Mouse (Mus musculus) neural tube, embryonic 15.5 days (tissue): ENCODE results near the gene Slc39a3. TPM values are rescaled to one million over a fixed set of nuclear protein-coding genes. Genes with fewer than 3 reads are reported as not detected.

Experiments
- ATAC-seq: fragments of 200-750 bp; cut with Nextera tagmentation; 2 replicates; pipeline ENCODE4 v1.8.0; 2017; ENCODE audit warnings: mild to moderate bottlenecking, moderate TSS enrichment, moderate library complexity; ENCODE audit not compliant: low FRiP score
- H3K27ac ChIP-seq: fragments of 300-500 bp; sonication (generic); replicated peaks from 2 replicates; pipeline ENCODE4 v1.5.1; 2015; ENCODE audit warnings: mild to moderate bottlenecking, inconsistent platforms
- H3K27me3 ChIP-seq: fragments of 300-500 bp; sonication (generic); replicated peaks from 2 replicates; pipeline ENCODE4 v1.6.1; 2015; ENCODE audit warnings: inconsistent platforms
- H3K36me3 ChIP-seq: fragments of 300-500 bp; sonication (generic); 2 replicates; pipeline ENCODE4 v1.6.1; 2015; ENCODE audit warnings: inconsistent platforms
- H3K4me1 ChIP-seq: fragments of 300-500 bp; sonication (generic); 2 replicates; pipeline ENCODE4 v1.6.1; 2015; ENCODE audit warnings: inconsistent platforms
- H3K4me2 ChIP-seq: fragments of 300-500 bp; sonication (generic); 2 replicates; pipeline ENCODE4 v1.6.1; 2015; ENCODE audit warnings: inconsistent platforms, mild to moderate bottlenecking, moderate library complexity
- H3K4me3 ChIP-seq: fragments of 300-500 bp; sonication (generic); replicated peaks from 2 replicates; pipeline ENCODE4 v1.5.1; 2015; ENCODE audit warnings: mild to moderate bottlenecking, inconsistent platforms
- H3K9ac ChIP-seq: fragments of 300-500 bp; sonication (generic); replicated peaks from 2 replicates; pipeline ENCODE4 v1.6.1; 2015; ENCODE audit warnings: mild to moderate bottlenecking, inconsistent platforms
- H3K9me3 ChIP-seq: fragments of 300-500 bp; sonication (generic); replicated peaks from 2 replicates; pipeline ENCODE4 v1.6.1; 2016; ENCODE audit warnings: inconsistent platforms
- WGBS: fragments of 180-500 bp; shearing (Covaris S2); methylation state at CpG from one replicate; pipeline ENCODE4 v1.1.7; 2015; ENCODE audit warnings: mixed read lengths; 5-methylcytosine and 5-hydroxymethylcytosine counted together
- polyA plus RNA-seq: library from polyadenylated mRNA; unstranded; fragments of >200 nt; fragmentation: Nextera tagmentation; extraction: Ambion mirVana; gene quantifications from 2 replicates; pipeline ENCODE4 v1.2.1, GENCODE M21; 2015

The Slc39a3 gene
- polyA plus RNA-seq, 1 experiment from 2014 or later = 47.7 TPM

- Histone ChIP-seq H3K4me3 (no peak overlapping the region), H3K9ac (no peak overlapping the region), H3K36me3 (no peaks in the 10 kb centered on the region), H3K4me2 (no peak overlapping the region), H3K27me3 (peaks cover 42% of the 10 kb centered on the region), H3K9me3 (no peaks in the 10 kb centered on the region), H3K4me1 (peaks cover 21% of the 10 kb centered on the region), H3K27ac (no peak overlapping the region)
- 77% methylated on average over 5 of the region's 6 CpGs for WGBS
- ATAC-seq = no peak
Measured at GRCm38 (mm10) chr10:80989446-80989845, 47.8 kb downstream of the Slc39a3 start.

GRCm38 (mm10) chr10:80987709-80988441 is 49.4 kb downstream of the Slc39a3 start:
- Histone ChIP-seq H3K4me2 (no peak overlapping the region), H3K4me3 (no peak overlapping the region), H3K36me3 (no peaks in the 10 kb centered on the region), H3K9ac (no peak overlapping the region), H3K9me3 (no peaks in the 10 kb centered on the region), H3K4me1 (peaks cover 16% of the 10 kb centered on the region), H3K27me3 (peaks cover 46% of the 10 kb centered on the region), H3K27ac (no peak overlapping the region)
- ATAC-seq = peak; percentile 65; the same call in 1 of the 2 replicates
- WGBS = 12% methylated on average over 10 of the region's 10 CpGs

- H3K4me2 ChIP-seq = no peak overlapping the region
- peaks cover 46% of the 10 kb centered on the region for H3K27me3 ChIP-seq
- H3K4me1 ChIP-seq = peaks cover 16% of the 10 kb centered on the region
- 71% methylated on average over 6 of the region's 6 CpGs for WGBS
- no peak overlapping the region for H3K9ac ChIP-seq
- H3K27ac ChIP-seq = no peak overlapping the region
- H3K36me3 ChIP-seq = no peaks in the 10 kb centered on the region
- H3K9me3 ChIP-seq = no peaks in the 10 kb centered on the region
- no peak overlapping the region for H3K4me3 ChIP-seq
- no peak for ATAC-seq
Measured at GRCm38 (mm10) chr10:80986754-80987153, 50.5 kb downstream of the Slc39a3 start.

- H3K27me3 ChIP-seq = peaks cover 46% of the 10 kb centered on the region
- H3K4me3 ChIP-seq = peak overlapping the region; percentile 26
- H3K9ac ChIP-seq = peak overlapping the region; percentile 21; the same call in 1 of the 2 replicates
Measured at GRCm38 (mm10) chr10:80985970-80986701, 51.1 kb downstream of the Slc39a3 start.

GRCm38 (mm10) chr10:80985241-80985969 is 51.8 kb downstream of the Slc39a3 start:
- peak overlapping the region; percentile 21; the same call in 1 of the 2 replicates for H3K9ac ChIP-seq
- 9% methylated on average over 37 of the region's 37 CpGs for WGBS
- peak overlapping the region; percentile 51 for H3K4me2 ChIP-seq
- ATAC-seq = no peak
- H3K4me3 ChIP-seq = peak overlapping the region; percentile 26
- H3K27me3 ChIP-seq = peaks cover 46% of the 10 kb centered on the region
- no peaks in the 10 kb centered on the region for H3K36me3 ChIP-seq
- no peaks in the 10 kb centered on the region for H3K9me3 ChIP-seq
- H3K27ac ChIP-seq = no peak overlapping the region
- H3K4me1 ChIP-seq = peaks cover 16% of the 10 kb centered on the region

More at GRCm38 (mm10) chr10:80985970-80986701, 51.1 kb downstream of the Slc39a3 start:
- Histone ChIP-seq H3K27ac (no peak overlapping the region), H3K9me3 (no peaks in the 10 kb centered on the region), H3K4me1 (peaks cover 16% of the 10 kb centered on the region), H3K36me3 (no peaks in the 10 kb centered on the region), H3K4me2 (peak overlapping the region; percentile 51)
- ATAC-seq = no peak
- WGBS = 37% methylated on average over 13 of the region's 13 CpGs

- no peaks in the 10 kb centered on the region for H3K9me3 ChIP-seq
- H3K4me1 ChIP-seq = peaks cover 16% of the 10 kb centered on the region
- no peaks in the 10 kb centered on the region for H3K36me3 ChIP-seq
- H3K27ac ChIP-seq = no peak overlapping the region
- ATAC-seq = no peak
- H3K4me3 ChIP-seq = no peak overlapping the region
- 90% methylated on average over 12 of the region's 12 CpGs for WGBS
- H3K9ac ChIP-seq = no peak overlapping the region
- H3K4me2 ChIP-seq = no peak overlapping the region
- peaks cover 46% of the 10 kb centered on the region for H3K27me3 ChIP-seq
Measured at GRCm38 (mm10) chr10:80984223-80984622, 53.0 kb downstream of the Slc39a3 start.

- Histone ChIP-seq H3K27ac (no peak overlapping the region), H3K27me3 (peaks cover 40% of the 10 kb centered on the region), H3K9ac (no peak overlapping the region), H3K36me3 (no peaks in the 10 kb centered on the region), H3K4me2 (no peak overlapping the region), H3K4me3 (no peak overlapping the region), H3K4me1 (peaks cover 8% of the 10 kb centered on the region), H3K9me3 (no peaks in the 10 kb centered on the region)
- no peak for ATAC-seq
- 77% methylated on average over 4 of the region's 4 CpGs for WGBS
Measured at GRCm38 (mm10) chr10:80982381-80982780, 54.8 kb downstream of the Slc39a3 start.

GRCm38 (mm10) chr10:80981564-80982112 is 55.6 kb downstream of the Slc39a3 start:
- Histone ChIP-seq H3K36me3 (no peaks in the 10 kb centered on the region), H3K4me1 (peaks cover 8% of the 10 kb centered on the region), H3K27me3 (peaks cover 33% of the 10 kb centered on the region), H3K27ac (no peak overlapping the region), H3K4me3 (no peak overlapping the region), H3K4me2 (no peak overlapping the region), H3K9ac (no peak overlapping the region), H3K9me3 (no peaks in the 10 kb centered on the region)
- 60% methylated on average over 7 of the region's 7 CpGs for WGBS
- ATAC-seq = no peak

Other genes starting within 250 kb of the Slc39a3 start
- 53.3 and 59.8 TPM in 2 replicates for gene Sf3a2, start 239.2 kb downstream of the Slc39a3 start, polyA plus RNA-seq
- 135 and 146 TPM in 2 replicates for gene Plekhj1, start 238.8 kb downstream of the Slc39a3 start, polyA plus RNA-seq
- gene Amh, start 232.2 kb downstream of the Slc39a3 start, polyA plus RNA-seq = not detected in 2 replicates
- gene Jsrp1, start 223.9 kb downstream of the Slc39a3 start, polyA plus RNA-seq = 1.2 and 2.5 TPM in 2 replicates
- gene Oaz1, start 210.8 kb downstream of the Slc39a3 start, polyA plus RNA-seq = 1,221 and 1,325 TPM in 2 replicates
- gene Lingo3, start 193.4 kb downstream of the Slc39a3 start, polyA plus RNA-seq = 14.6 and 18.6 TPM in 2 replicates
- gene Lsm7, start 182.2 kb downstream of the Slc39a3 start, polyA plus RNA-seq = 226 and 240 TPM in 2 replicates
- gene Sppl2b, start 182.2 kb downstream of the Slc39a3 start, polyA plus RNA-seq = 78.6 and 84.1 TPM in 2 replicates
- gene Tmprss9, start 165.6 kb downstream of the Slc39a3 start, polyA plus RNA-seq = 0.09 and 0.35 TPM in 2 replicates
- gene Timm13, start 136.5 kb downstream of the Slc39a3 start, polyA plus RNA-seq = 333 and 359 TPM in 2 replicates
- 39.0 and 39.9 TPM in 2 replicates for gene Lmnb2, start 119.2 kb downstream of the Slc39a3 start, polyA plus RNA-seq
- gene Gadd45b, start 107.4 kb downstream of the Slc39a3 start, polyA plus RNA-seq = 9.0 and 11.1 TPM in 2 replicates
- 22.8 and 24.9 TPM in 2 replicates for gene Gng7, start 22.5 kb downstream of the Slc39a3 start, polyA plus RNA-seq
- 55.3 and 69.4 TPM in 2 replicates for gene Diras1, start 11.8 kb downstream of the Slc39a3 start, polyA plus RNA-seq
- 290 and 298 TPM in 2 replicates for gene Sgta, start 22.8 kb upstream of the Slc39a3 start, polyA plus RNA-seq
- gene Thop1, start 32.6 kb upstream of the Slc39a3 start, polyA plus RNA-seq = 44.3 and 52.9 TPM in 2 replicates
- gene Creb3l3, start 61.4 kb upstream of the Slc39a3 start, polyA plus RNA-seq = 0.38 and 0.56 TPM in 2 replicates
- 227 and 241 TPM in 2 replicates for gene Map2k2, start 68.5 kb upstream of the Slc39a3 start, polyA plus RNA-seq
- gene Zbtb7a, start 97.8 kb upstream of the Slc39a3 start, polyA plus RNA-seq = 14.8 and 21.0 TPM in 2 replicates
- gene Pias4, start 130.5 kb upstream of the Slc39a3 start, polyA plus RNA-seq = 52.8 and 57.3 TPM in 2 replicates
- 493 and 549 TPM in 2 replicates for gene Eef2, start 139.2 kb upstream of the Slc39a3 start, polyA plus RNA-seq
- gene Dapk3, start 145.6 kb upstream of the Slc39a3 start, polyA plus RNA-seq = 65.7 and 70.4 TPM in 2 replicates
- gene 4930442H23Rik, start 146.4 kb upstream of the Slc39a3 start, polyA plus RNA-seq = not detected in 2 replicates
- gene Nmrk2, start 164.6 kb upstream of the Slc39a3 start, polyA plus RNA-seq = 0.17 and 0.26 TPM in 2 replicates
- 64.8 and 91.1 TPM in 2 replicates for gene Atcay, start 193.4 kb upstream of the Slc39a3 start, polyA plus RNA-seq
- gene Zfr2, start 195.7 kb upstream of the Slc39a3 start, polyA plus RNA-seq = 27.1 and 31.9 TPM in 2 replicates
- gene Matk, start 215.5 kb upstream of the Slc39a3 start, polyA plus RNA-seq = 37.1 and 48.3 TPM in 2 replicates
- gene Mrpl54, start 229.5 kb upstream of the Slc39a3 start, polyA plus RNA-seq = 155 and 160 TPM in 2 replicates
- 38.0 and 39.1 TPM in 2 replicates for gene Apba3, start 229.5 kb upstream of the Slc39a3 start, polyA plus RNA-seq